Mouse (Mus musculus) midbrain, embryonic 14.5 days (tissue): ENCODE results near the gene Clk2. TPM values are rescaled to one million over a fixed set of nuclear protein-coding genes. Genes with fewer than 3 reads are reported as not detected.

Experiments used
- polyA plus RNA-seq: library from polyadenylated mRNA; unstranded; fragments of >200 nt; fragmentation: Nextera tagmentation; extraction: Ambion mirVana; gene quantifications from 2 replicates; pipeline ENCODE4 v1.2.1, GENCODE M21; 2014

Gene Clk2
- polyA plus RNA-seq, 1 experiment from 2014 or later, result 22.0 TPM

Other genes starting within 250 kb of the Clk2 start
- gene Ash1l, start 214.2 kb upstream of the Clk2 start, polyA plus RNA-seq, result 22.5 and 24.9 TPM in 2 replicates
- gene Dap3, start 213.6 kb upstream of the Clk2 start, polyA plus RNA-seq, result 110 and 138 TPM in 2 replicates
- 90.1 and 107 TPM in 2 replicates for gene Rusc1, start 71.5 kb upstream of the Clk2 start, polyA plus RNA-seq
- not detected in 2 replicates for gene Gm43738, start 63.7 kb upstream of the Clk2 start, polyA plus RNA-seq
- gene Fdps, start 62.8 kb upstream of the Clk2 start, polyA plus RNA-seq, result 364 and 475 TPM in 2 replicates
- 0.07 and 0.29 TPM in 2 replicates for gene Pklr, start 28.7 kb upstream of the Clk2 start, polyA plus RNA-seq
- 23.6 and 30.7 TPM in 2 replicates for gene Hcn3, start 4.6 kb upstream of the Clk2 start, polyA plus RNA-seq
- 104 and 123 TPM in 2 replicates for gene Scamp3, start 12.7 kb downstream of the Clk2 start, polyA plus RNA-seq
- 25.0 and 25.3 TPM in 2 replicates for gene Fam189b, start 18.3 kb downstream of the Clk2 start, polyA plus RNA-seq
- 42.0 and 47.8 TPM in 2 replicates for gene Gba, start 38.1 kb downstream of the Clk2 start, polyA plus RNA-seq
- gene Thbs3, start 50.4 kb downstream of the Clk2 start, polyA plus RNA-seq, result 46.0 and 47.6 TPM in 2 replicates
- gene Mtx1, start 62.3 kb downstream of the Clk2 start, polyA plus RNA-seq, result 144 and 151 TPM in 2 replicates
- 2.1 and 2.4 TPM in 2 replicates for gene Muc1, start 64.3 kb downstream of the Clk2 start, polyA plus RNA-seq
- 199 and 237 TPM in 2 replicates for gene Krtcap2, start 81.2 kb downstream of the Clk2 start, polyA plus RNA-seq
- gene Trim46, start 81.5 kb downstream of the Clk2 start, polyA plus RNA-seq, result 63.4 and 71.8 TPM in 2 replicates
- gene Dpm3, start 94.6 kb downstream of the Clk2 start, polyA plus RNA-seq, result 71.6 and 84.1 TPM in 2 replicates
- gene Slc50a1, start 105.8 kb downstream of the Clk2 start, polyA plus RNA-seq, result 35.3 and 38.1 TPM in 2 replicates
- 5.2 and 8.7 TPM in 2 replicates for gene Efna1, start 116.3 kb downstream of the Clk2 start, polyA plus RNA-seq
- 31.1 and 43.4 TPM in 2 replicates for gene Efna3, start 158.2 kb downstream of the Clk2 start, polyA plus RNA-seq
- 5.6 and 5.9 TPM in 2 replicates for gene Efna4, start 173.2 kb downstream of the Clk2 start, polyA plus RNA-seq
- gene Adam15, start 185.2 kb downstream of the Clk2 start, polyA plus RNA-seq, result 32.2 and 36.2 TPM in 2 replicates
- 0.14 and 0.36 TPM in 2 replicates for gene Dcst2, start 197.2 kb downstream of the Clk2 start, polyA plus RNA-seq
- 0.54 and 0.55 TPM in 2 replicates for gene Dcst1, start 200.5 kb downstream of the Clk2 start, polyA plus RNA-seq
- 0.42 and 0.47 TPM in 2 replicates for gene Zbtb7b, start 230.0 kb downstream of the Clk2 start, polyA plus RNA-seq
- gene Lenep, start 238.0 kb downstream of the Clk2 start, polyA plus RNA-seq, result 0.53 TPM in 1 of 2 replicates, not detected in the other
- 34.8 and 34.9 TPM in 2 replicates for gene Flad1, start 247.1 kb downstream of the Clk2 start, polyA plus RNA-seq